Mouse (Mus musculus): Measurements from ENCODE around the gene Stk24. TPM values are rescaled to one million over a fixed set of nuclear protein-coding genes. Genes with fewer than 3 reads are reported as not detected.

Gene Stk24
- polyA plus RNA-seq, 1 experiment from 2014 or later = 21.2 TPM

- 95% methylated on average over 17 of the region's 17 CpGs for WGBS
- H3K9me3 ChIP-seq = no peaks in the 10 kb centered on the region
- H3K27ac ChIP-seq = no peak overlapping the region
- no peak overlapping the region for H3K4me2 ChIP-seq (replicated peaks)
- H3K4me3 ChIP-seq (replicated peaks) = no peak overlapping the region
- peaks cover 6% of the 10 kb centered on the region; the same call in 1 of the 2 replicates for H3K36me3 ChIP-seq
- peaks cover 34% of the 10 kb centered on the region for H3K4me1 ChIP-seq (replicated peaks)
- no peak for ATAC-seq
- H3K27me3 ChIP-seq = no peaks in the 10 kb centered on the region
- H3K9ac ChIP-seq (replicated peaks) = no peak overlapping the region
These were observed 18.3 kb downstream of the Stk24 start for GRCm38 (mm10) chr14:121361319-121362114.

- Histone ChIP-seq H3K9ac (replicated peaks) (no peak overlapping the region), H3K27ac (no peak overlapping the region), H3K4me3 (replicated peaks) (no peak overlapping the region), H3K4me1 (replicated peaks) (peaks cover 24% of the 10 kb centered on the region), H3K36me3 (peaks cover 6% of the 10 kb centered on the region; the same call in 1 of the 2 replicates), H3K4me2 (replicated peaks) (no peak overlapping the region), H3K27me3 (no peaks in the 10 kb centered on the region), H3K9me3 (no peaks in the 10 kb centered on the region)
- peak; percentile 35 for ATAC-seq
- 62% methylated on average over 8 of the region's 8 CpGs for whole genome bisulfite sequencing
These were observed 20.0 kb downstream of the Stk24 start for GRCm38 (mm10) chr14:121359850-121360249.

GRCm38 (mm10) chr14:121359015-121359414 lies 20.8 kb downstream of the Stk24 start:
- no peaks in the 10 kb centered on the region for H3K9me3 ChIP-seq
- H3K4me1 ChIP-seq (replicated peaks) = peaks cover 24% of the 10 kb centered on the region
- WGBS = 52% methylated on average over 3 of the region's 3 CpGs
- no peak for ATAC-seq
- no peak overlapping the region for H3K4me2 ChIP-seq (replicated peaks)
- no peak overlapping the region for H3K9ac ChIP-seq (replicated peaks)
- H3K4me3 ChIP-seq (replicated peaks) = no peak overlapping the region
- H3K27me3 ChIP-seq = no peaks in the 10 kb centered on the region
- H3K36me3 ChIP-seq = peaks cover 6% of the 10 kb centered on the region; the same call in 1 of the 2 replicates
- H3K27ac ChIP-seq = no peak overlapping the region

- Histone ChIP-seq H3K36me3 (peaks cover 6% of the 10 kb centered on the region; the same call in 1 of the 2 replicates), H3K4me2 (replicated peaks) (no peak overlapping the region), H3K27ac (no peak overlapping the region), H3K9ac (replicated peaks) (no peak overlapping the region), H3K9me3 (no peaks in the 10 kb centered on the region), H3K4me3 (replicated peaks) (no peak overlapping the region), H3K4me1 (replicated peaks) (peaks cover 24% of the 10 kb centered on the region), H3K27me3 (no peaks in the 10 kb centered on the region)
- ATAC-seq = no peak
- 90% methylated on average over 1 of the region's 1 CpGs for WGBS
These were observed 21.5 kb downstream of the Stk24 start for GRCm38 (mm10) chr14:121358327-121358726.

GRCm38 (mm10) chr14:121356336-121356862 lies 23.4 kb downstream of the Stk24 start:
- H3K4me1 ChIP-seq (replicated peaks) = peaks cover 21% of the 10 kb centered on the region
- no peaks in the 10 kb centered on the region for H3K9me3 ChIP-seq
- H3K27me3 ChIP-seq = no peaks in the 10 kb centered on the region
- WGBS = 91% methylated on average over 8 of the region's 8 CpGs
- no peaks in the 10 kb centered on the region for H3K36me3 ChIP-seq
- no peak overlapping the region for H3K4me2 ChIP-seq (replicated peaks)
- H3K4me3 ChIP-seq (replicated peaks) = no peak overlapping the region
- no peak overlapping the region for H3K27ac ChIP-seq
- ATAC-seq = no peak
- no peak overlapping the region for H3K9ac ChIP-seq (replicated peaks)

GRCm38 (mm10) chr14:121355732-121356131 lies 24.1 kb downstream of the Stk24 start:
- peaks cover 21% of the 10 kb centered on the region for H3K4me1 ChIP-seq (replicated peaks)
- no peak for ATAC-seq

GRCm38 (mm10) chr14:121353648-121354377 lies 26.0 kb downstream of the Stk24 start:
- Histone ChIP-seq H3K4me3 (replicated peaks) (no peak overlapping the region), H3K9ac (replicated peaks) (no peak overlapping the region), H3K27ac (no peak overlapping the region), H3K4me2 (replicated peaks) (no peak overlapping the region), H3K27me3 (no peaks in the 10 kb centered on the region), H3K9me3 (no peaks in the 10 kb centered on the region), H3K4me1 (replicated peaks) (peaks cover 19% of the 10 kb centered on the region; the same call in 1 of the 2 replicates), H3K36me3 (no peaks in the 10 kb centered on the region)
- WGBS = 91% methylated on average over 10 of the region's 10 CpGs
- no peak for ATAC-seq

More at GRCm38 (mm10) chr14:121355732-121356131, 24.1 kb downstream of the Stk24 start:
- Histone ChIP-seq H3K9ac (replicated peaks) (no peak overlapping the region), H3K27me3 (no peaks in the 10 kb centered on the region), H3K27ac (no peak overlapping the region), H3K9me3 (no peaks in the 10 kb centered on the region), H3K36me3 (no peaks in the 10 kb centered on the region), H3K4me3 (replicated peaks) (no peak overlapping the region), H3K4me2 (replicated peaks) (no peak overlapping the region)
- WGBS = 85% methylated on average over 6 of the region's 6 CpGs

- Histone ChIP-seq H3K36me3 (no peaks in the 10 kb centered on the region), H3K4me1 (replicated peaks) (peaks cover 25% of the 10 kb centered on the region), H3K4me2 (replicated peaks) (no peak overlapping the region), H3K27ac (no peak overlapping the region), H3K9ac (replicated peaks) (no peak overlapping the region), H3K9me3 (no peaks in the 10 kb centered on the region), H3K27me3 (no peaks in the 10 kb centered on the region), H3K4me3 (replicated peaks) (no peak overlapping the region)
- 94% methylated on average over 6 of the region's 6 CpGs for WGBS
- no peak for ATAC-seq
These were observed 27.1 kb downstream of the Stk24 start for GRCm38 (mm10) chr14:121352744-121353143.

GRCm38 (mm10) chr14:121351737-121352136 lies 28.1 kb downstream of the Stk24 start:
- no peak overlapping the region for H3K9ac ChIP-seq (replicated peaks)
- no peaks in the 10 kb centered on the region for H3K36me3 ChIP-seq
- ATAC-seq = no peak
- H3K4me1 ChIP-seq (replicated peaks) = peaks cover 28% of the 10 kb centered on the region
- WGBS = 82% methylated on average over 4 of the region's 4 CpGs
- H3K4me3 ChIP-seq (replicated peaks) = no peak overlapping the region
- H3K9me3 ChIP-seq = no peaks in the 10 kb centered on the region
- H3K27me3 ChIP-seq = no peaks in the 10 kb centered on the region
- H3K4me2 ChIP-seq (replicated peaks) = no peak overlapping the region
- H3K27ac ChIP-seq = no peak overlapping the region

GRCm38 (mm10) chr14:121350011-121350410 lies 29.8 kb downstream of the Stk24 start:
- H3K27me3 ChIP-seq = no peaks in the 10 kb centered on the region
- no peak for ATAC-seq
- no peak overlapping the region for H3K4me3 ChIP-seq (replicated peaks)
- no peaks in the 10 kb centered on the region for H3K9me3 ChIP-seq
- H3K36me3 ChIP-seq = no peaks in the 10 kb centered on the region
- H3K4me2 ChIP-seq (replicated peaks) = no peak overlapping the region
- 87% methylated on average over 8 of the region's 8 CpGs for WGBS
- peaks cover 31% of the 10 kb centered on the region for H3K4me1 ChIP-seq (replicated peaks)
- H3K9ac ChIP-seq (replicated peaks) = no peak overlapping the region
- no peak overlapping the region for H3K27ac ChIP-seq

GRCm38 (mm10) chr14:121349291-121349690 lies 30.5 kb downstream of the Stk24 start:
- Histone ChIP-seq H3K27ac (no peak overlapping the region), H3K27me3 (no peaks in the 10 kb centered on the region), H3K4me3 (replicated peaks) (no peak overlapping the region), H3K4me1 (replicated peaks) (peaks cover 31% of the 10 kb centered on the region), H3K36me3 (no peaks in the 10 kb centered on the region), H3K9ac (replicated peaks) (no peak overlapping the region), H3K4me2 (replicated peaks) (no peak overlapping the region), H3K9me3 (no peaks in the 10 kb centered on the region)
- WGBS = 90% methylated on average over 5 of the region's 5 CpGs
- no peak for ATAC-seq

GRCm38 (mm10) chr14:121348256-121348655 lies 31.6 kb downstream of the Stk24 start:
- H3K4me1 ChIP-seq (replicated peaks) = peaks cover 31% of the 10 kb centered on the region
- no peak overlapping the region for H3K4me3 ChIP-seq (replicated peaks)
- H3K36me3 ChIP-seq = no peaks in the 10 kb centered on the region
- no peaks in the 10 kb centered on the region for H3K9me3 ChIP-seq
- H3K9ac ChIP-seq (replicated peaks) = no peak overlapping the region
- no peak overlapping the region for H3K27ac ChIP-seq
- no peaks in the 10 kb centered on the region for H3K27me3 ChIP-seq
- no peak for ATAC-seq
- H3K4me2 ChIP-seq (replicated peaks) = no peak overlapping the region
- 67% methylated on average over 8 of the region's 8 CpGs for WGBS
